Mouse (Mus musculus) ES-CJ7 (cell line): Measurements from ENCODE around the gene Relt.

Source experiments
- DNase-seq: peaks from one replicate; pipeline ENCODE4 v3.0.0; 2011; ENCODE audit warnings: low read depth, low spot score

The Relt gene

DNA sequence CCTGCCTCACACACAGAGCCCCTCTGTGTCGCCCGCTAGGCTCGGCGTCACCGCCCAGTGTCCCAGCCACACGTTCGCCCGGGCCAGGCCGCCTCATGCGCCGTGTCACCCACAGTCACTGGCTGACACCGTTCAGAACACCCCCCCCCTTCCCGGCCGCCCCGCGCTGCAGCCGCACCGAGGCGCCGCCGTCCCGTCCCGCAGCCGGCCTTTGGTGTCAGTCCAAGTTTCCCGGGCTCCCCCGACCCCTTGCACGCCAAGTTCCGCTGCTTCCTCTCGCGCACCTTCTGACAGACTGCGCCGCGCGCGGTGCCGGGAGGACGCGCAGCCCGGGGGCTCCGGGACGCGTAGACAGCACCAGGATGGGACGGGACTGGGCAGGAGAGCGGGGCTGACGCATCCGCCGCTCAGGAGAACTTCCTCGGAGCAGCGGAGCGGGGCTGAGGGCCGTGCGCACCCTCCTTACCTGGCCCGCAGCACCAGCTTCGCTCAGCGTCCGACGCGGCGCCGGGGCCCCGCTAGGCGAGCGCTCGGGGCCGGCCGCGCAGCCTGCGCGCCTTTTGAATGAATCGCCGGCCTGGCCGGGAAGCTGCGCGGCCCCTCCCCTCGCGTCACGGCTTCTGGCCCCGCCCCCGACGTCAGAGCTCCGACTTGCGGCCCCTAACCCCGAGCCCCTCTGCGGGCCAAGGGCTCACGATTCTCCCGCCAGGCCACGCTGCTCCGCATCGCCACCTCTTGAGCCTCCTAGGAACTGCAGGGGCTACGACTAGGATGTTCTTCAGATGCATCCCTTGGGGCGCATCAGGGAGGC, at the start of gene Relt:
Relt (minus strand) TSS at position 619 of the 811 bp plus-strand sequence.
- DNase-seq: peak; percentile 96

- no peak for DNase-seq
Measured at GRCm38 (mm10) chr7:100911791-100912190, 48.5 kb upstream of the Relt start.

- DNase-seq: no peak
Measured at GRCm38 (mm10) chr7:100911246-100911770, 48.1 kb upstream of the Relt start.

DNA sequence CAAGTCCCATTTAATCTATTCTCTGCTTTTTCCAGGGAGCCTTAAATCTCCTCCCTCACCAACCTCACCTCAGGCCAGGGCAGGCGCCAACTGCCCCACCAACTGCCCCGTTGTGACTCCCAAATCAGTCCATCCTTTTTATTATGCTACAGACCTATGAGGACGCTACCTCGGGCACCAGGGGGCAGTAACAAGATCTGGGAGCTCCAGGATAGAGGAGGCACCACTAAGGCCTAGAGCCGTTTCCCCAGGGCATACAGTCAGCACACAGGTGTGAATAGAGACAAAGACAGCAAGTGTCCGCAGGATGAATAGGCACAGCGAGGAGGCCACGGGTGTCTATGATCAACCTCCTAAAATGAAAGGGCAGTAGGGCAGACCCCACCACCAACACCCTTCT, 45.3 kb upstream of the Relt start:
- DNase-seq: peak; percentile 82

- DNase-seq: no peak
Measured at GRCm38 (mm10) chr7:100908061-100908460, 44.8 kb upstream of the Relt start.

DNA sequence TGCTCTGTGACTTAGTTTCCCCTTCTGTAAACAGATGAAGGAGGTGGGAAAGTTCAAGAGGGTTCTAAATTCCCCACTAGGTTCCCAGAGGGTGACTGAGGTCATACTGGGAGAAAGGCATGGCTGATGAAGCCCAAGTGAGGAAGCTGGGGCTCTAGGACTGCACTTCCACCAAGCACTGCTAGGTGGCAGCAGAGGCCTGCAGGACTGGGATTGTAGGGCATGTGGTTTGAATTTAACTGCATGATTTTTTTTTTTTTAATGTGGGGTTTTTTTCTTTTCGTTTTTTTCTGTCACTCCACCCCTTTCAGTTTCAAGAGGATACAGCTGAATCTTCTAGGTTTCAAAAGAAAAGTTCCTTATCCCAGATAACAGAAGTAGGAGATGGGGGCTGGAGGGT, 44.0 kb upstream of the Relt start:
- peak; percentile 69 for DNase-seq

GRCm38 (mm10) chr7:100906029-100906789, 43.0 kb upstream of the Relt start:
- no peak for DNase-seq

DNA sequence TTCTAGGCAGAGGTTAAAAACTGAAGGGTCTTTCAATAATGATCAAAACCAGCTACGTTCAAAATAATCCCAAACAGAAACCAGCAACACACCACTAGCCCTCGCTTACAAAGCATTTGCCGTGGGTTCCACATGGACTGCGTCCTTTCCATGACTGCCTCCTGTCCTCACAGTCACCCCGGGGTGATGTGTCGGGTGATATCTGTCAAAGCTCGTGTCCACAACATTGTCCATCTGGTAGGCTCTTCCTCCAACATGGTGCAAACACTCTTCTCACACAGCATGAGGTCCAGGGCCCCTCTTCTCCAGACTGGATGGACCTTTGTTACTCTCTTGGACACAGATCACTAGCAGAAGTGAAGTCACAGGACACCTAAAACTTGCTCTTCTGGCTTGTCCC, 41.8 kb upstream of the Relt start:
- DNase-seq: no peak

- no peak for DNase-seq
Measured at GRCm38 (mm10) chr7:100904612-100905011, 41.4 kb upstream of the Relt start.

- DNase-seq: peak; percentile 52
Measured at GRCm38 (mm10) chr7:100902451-100903137, 39.3 kb upstream of the Relt start.

- DNase-seq: no peak
Measured at GRCm38 (mm10) chr7:100897828-100898227, 34.6 kb upstream of the Relt start.

DNA sequence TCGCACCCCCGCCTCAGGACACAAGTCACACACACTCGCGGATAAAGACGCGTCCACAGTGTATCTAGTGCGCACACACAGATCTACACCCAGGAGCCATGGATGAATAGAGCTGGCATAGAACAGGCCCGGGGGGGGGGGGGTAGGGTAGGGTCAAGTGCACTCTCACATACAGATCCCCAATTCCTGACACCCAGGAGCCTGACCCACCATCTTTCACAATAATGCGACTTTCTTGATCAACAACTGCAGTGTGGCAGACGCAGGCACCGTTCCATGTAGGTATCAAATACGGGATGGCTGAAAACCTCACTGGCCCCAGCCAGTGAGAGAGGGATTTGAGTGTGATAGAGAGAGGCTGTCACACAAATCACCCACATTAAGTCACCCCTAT, 31.6 kb upstream of the Relt start:
- no peak for DNase-seq

- DNase-seq: peak; percentile 24
Measured at GRCm38 (mm10) chr7:100894057-100894832, 31.0 kb upstream of the Relt start.

GRCm38 (mm10) chr7:100893249-100894056, 30.2 kb upstream of the Relt start:
- no peak for DNase-seq

GRCm38 (mm10) chr7:100886535-100886934, 23.3 kb upstream of the Relt start:
- DNase-seq: peak; percentile 27

DNA sequence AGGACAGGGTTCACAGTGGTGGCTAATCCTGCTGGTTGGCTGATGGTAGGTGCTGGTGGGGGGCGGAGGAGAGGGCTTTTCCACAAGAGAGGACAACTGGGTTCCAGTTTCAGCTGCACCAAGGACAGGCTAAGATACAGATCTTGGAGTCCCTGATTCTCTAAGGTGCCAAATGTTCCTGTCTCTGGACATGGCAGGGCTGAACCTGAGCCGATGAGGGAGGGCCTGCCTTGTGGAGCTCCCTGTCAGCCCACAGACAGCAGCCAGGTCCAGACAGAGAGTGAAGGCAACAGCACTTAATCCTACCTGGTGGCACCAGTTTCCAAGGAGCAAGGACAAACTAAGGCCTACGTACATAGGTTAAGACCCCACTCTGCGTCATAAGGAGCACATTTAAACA, 21.2 kb upstream of the Relt start:
- DNase-seq: no peak

DNA sequence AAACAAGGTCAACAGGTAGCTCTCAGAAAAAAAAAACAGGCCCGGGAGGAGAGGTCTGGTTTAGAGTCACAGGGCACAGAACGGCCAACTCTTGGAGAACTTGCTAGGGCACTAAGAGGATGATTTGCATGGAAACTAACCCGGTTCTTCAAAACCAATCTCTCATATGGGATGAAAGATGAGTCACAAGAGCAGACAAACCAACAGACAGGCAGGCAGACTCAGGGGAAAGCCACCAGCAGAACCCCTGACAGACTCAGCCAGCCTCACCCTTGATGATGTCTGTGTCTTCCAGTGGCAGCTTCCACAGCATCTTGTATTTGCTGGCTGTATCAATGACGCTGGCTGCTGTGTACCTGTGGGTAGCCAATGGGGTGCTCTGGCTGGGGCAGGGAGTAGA, 18.7 kb upstream of the Relt start:
- no peak for DNase-seq

DNA sequence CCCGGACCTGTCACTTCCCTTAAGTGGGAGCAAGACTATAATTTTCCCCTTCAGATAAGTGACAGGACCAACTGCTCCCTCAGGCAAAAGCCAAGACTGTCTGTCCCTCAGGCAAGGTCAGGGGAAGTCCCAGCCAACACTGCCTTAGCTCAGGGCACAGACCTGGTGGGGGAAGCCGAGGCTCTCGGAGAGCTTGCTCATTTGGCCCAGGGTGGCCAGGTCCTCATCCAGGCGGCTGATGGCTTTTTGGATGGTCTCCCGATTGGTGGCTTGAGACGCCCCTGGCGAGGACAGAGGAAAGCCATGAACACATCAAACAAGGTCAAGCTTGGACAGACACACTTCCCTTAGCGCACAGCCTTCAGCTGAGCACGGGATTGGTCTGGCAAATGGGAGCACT, 18.3 kb upstream of the Relt start:
- no peak for DNase-seq

- DNase-seq: peak; percentile 79
Measured at GRCm38 (mm10) chr7:100879595-100879994, 16.3 kb upstream of the Relt start.

DNA sequence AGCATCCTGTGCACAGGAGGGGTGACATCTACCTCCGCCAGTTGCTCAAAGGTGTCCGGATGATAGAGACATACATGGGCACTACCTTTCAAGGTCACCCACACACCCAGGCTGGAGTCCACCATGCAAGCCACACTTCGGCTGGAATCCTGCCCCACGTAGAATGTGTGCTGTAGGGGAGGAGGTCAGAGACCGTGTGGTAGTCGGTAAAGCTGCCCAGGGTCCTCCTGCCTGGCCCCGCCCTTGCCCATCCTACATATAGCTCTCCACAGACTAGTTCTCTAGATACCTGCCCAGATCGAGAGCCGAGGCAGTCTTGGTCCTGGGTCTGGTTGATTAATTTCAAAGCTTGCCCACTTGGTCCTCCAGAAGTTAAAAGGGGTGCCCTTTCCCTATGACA, 13.5 kb upstream of the Relt start:
- no peak for DNase-seq
